Mouse (Mus musculus) bone marrow, adult 2 months (tissue): Measurements from ENCODE around the gene Gatm. TPM values are rescaled to one million over a fixed set of nuclear protein-coding genes. Genes with fewer than 3 reads are reported as not detected.

Source experiments
- H3K27ac ChIP-seq: fragments of 200-500 bp; 2 replicates; pipeline ENCODE4 v1.5.1; 2012; ENCODE audit warnings: low read depth, mild to moderate bottlenecking, control low read depth, inconsistent platforms, low read length; ENCODE audit not compliant: control insufficient read depth, poor library complexity, insufficient read depth
- H3K4me1 ChIP-seq: fragments of 200-500 bp; 2 replicates; pipeline ENCODE4 v1.6.1; 2011; ENCODE audit warnings: low read length; ENCODE audit not compliant: control insufficient read depth, insufficient read depth
- H3K4me3 ChIP-seq: fragments of 200-500 bp; replicated peaks from 2 replicates; pipeline ENCODE3; 2011; ENCODE audit warnings: mild to moderate bottlenecking, low read depth, low read length, control low read depth; ENCODE audit not compliant: control insufficient read depth
- CTCF ChIP-seq: fragments of 200-500 bp; IDR thresholded peaks from 2 replicates; pipeline ENCODE4 v1.5.1; 2011; ENCODE audit warnings: low read length, control low read depth; ENCODE audit not compliant: control insufficient read depth, insufficient read depth
- POLR2A ChIP-seq: fragments of 200-500 bp; IDR thresholded peaks from 2 replicates; pipeline ENCODE4 v1.6.1; 2011; ENCODE audit warnings: low read depth, mild to moderate bottlenecking, control low read depth, low read length, borderline replicate concordance; ENCODE audit not compliant: control insufficient read depth
- WGBS: fragments of 180-500 bp; shearing (Covaris S2); methylation state at CpG from one replicate; pipeline ENCODE4 v1.1.7; 2018; 5-methylcytosine and 5-hydroxymethylcytosine counted together
- polyA plus RNA-seq: library from polyadenylated mRNA; stranded (reverse); fragments of >200 nt; gene quantifications from 2 replicates; pipeline ENCODE4 v1.2.4, GENCODE M21; 2011; ENCODE audit warnings: low replicate concordance; ENCODE audit not compliant: missing spikeins, insufficient read depth, insufficient read length

Gatm gene
- polyA plus RNA-seq, 1 experiment = 19.8 TPM

DNA sequence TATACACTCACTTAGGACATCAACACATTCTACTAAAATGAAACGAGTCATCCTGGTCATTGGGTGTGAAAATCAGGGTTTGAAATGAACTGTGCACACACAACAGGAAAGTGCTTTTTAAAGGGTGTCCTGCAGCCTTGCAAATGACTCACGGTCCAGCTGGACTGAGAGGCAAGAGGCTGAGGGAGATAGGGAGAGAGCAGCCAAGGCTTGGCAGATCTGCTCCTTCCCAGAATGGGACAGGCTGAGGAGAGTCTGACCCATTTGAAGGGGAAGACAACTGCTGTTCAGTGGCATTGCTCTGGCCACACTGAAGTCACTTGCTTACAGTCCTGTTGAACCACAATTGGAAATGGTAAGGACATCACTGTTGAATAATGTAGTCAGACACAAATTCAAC, 11.4 kb downstream of the Gatm start:
- Histone ChIP-seq H3K4me3 (no peak overlapping the region), H3K4me1 (no peaks in the 10 kb centered on the region), H3K27ac (no peak overlapping the region)
- TF ChIP-seq POLR2A = no peak
- TF ChIP-seq CTCF = no peak
- WGBS = 77% methylated on average over 2 of the region's 2 CpGs

GRCm38 (mm10) chr2:122595461-122595860, 15.6 kb downstream of the Gatm start:
- 95% methylated on average over 16 of the region's 16 CpGs for WGBS
- TF ChIP-seq CTCF = no peak
- no peak for TF ChIP-seq POLR2A
- Histone ChIP-seq H3K27ac (no peak overlapping the region), H3K4me1 (no peaks in the 10 kb centered on the region), H3K4me3 (no peak overlapping the region)

DNA sequence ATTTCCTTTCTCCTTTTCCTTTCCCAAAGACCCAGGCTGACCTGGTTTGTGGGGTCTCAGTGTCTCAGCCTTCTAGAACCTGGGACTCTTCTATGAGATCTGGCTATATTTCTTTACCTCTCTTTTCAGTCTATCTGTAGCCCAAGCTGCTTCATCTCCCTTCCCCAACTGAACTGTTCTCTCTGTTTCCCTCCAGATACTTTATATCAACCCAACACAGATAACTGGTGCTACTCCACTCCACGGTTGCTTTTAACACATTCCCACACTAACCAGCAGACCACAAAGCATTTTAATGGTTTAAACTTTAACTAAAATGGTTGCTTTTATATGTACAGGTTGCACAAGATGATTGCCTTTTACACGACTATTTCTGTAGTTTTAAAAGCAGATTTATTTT, 19.9 kb downstream of the Gatm start:
- Histone ChIP-seq H3K27ac (no peak overlapping the region), H3K4me3 (no peak overlapping the region), H3K4me1 (no peaks in the 10 kb centered on the region)
- WGBS = 44% methylated on average over 2 of the region's 2 CpGs
- TF ChIP-seq POLR2A (no peak), CTCF (no peak)

DNA sequence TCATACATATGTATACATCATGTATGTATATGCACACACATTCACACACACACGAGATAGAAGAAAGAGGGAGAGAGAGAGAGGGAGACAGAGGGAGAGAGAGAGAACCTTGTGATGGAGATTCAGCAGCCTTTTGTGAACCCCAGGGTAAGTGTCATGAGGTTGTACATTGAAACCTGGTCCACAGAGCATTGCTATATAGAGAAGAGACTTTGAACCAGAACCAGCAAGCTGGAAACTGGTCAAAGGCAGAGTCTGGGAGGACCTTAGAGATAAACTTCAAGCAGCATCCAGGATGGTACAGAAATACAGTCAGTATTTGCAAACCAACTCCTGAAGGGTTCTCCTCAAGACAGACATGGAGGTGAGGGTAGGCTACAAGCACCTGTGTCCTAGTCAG, 20.8 kb downstream of the Gatm start:
- Histone ChIP-seq H3K4me3 (no peak overlapping the region), H3K27ac (no peak overlapping the region), H3K4me1 (no peaks in the 10 kb centered on the region)
- no peak for TF ChIP-seq CTCF
- TF ChIP-seq POLR2A = no peak
- WGBS = 65% methylated on average over 1 of the region's 1 CpGs

GRCm38 (mm10) chr2:122587861-122588519, 23.1 kb downstream of the Gatm start:
- no peak overlapping the region for H3K4me3 ChIP-seq
- TF ChIP-seq CTCF (no peak), POLR2A (no peak)
- H3K27ac ChIP-seq = no peak overlapping the region
- no peaks in the 10 kb centered on the region; the same call in 1 of the 2 replicates for H3K4me1 ChIP-seq
- 89% methylated on average over 8 of the region's 8 CpGs for WGBS

DNA sequence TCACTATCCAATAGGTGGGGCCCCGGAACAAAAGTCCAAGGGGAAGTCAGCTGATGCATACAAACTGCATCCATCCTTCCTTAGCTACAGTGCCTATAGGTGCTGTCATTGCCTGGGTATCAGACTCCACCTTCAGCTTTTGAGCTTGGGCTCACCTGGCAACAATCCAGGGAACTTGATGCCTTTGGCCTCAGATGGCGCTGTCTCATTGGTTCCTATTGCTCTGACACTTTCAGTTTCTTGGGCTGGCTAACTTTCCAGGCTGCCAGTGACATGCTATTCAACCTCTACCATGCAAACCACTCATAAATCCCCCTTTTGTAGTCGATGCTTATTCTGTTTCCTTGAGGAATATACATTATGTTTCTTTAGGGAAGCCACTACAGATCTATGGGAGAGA, 24.8 kb downstream of the Gatm start:
- no peak overlapping the region for H3K27ac ChIP-seq
- no peak overlapping the region for H3K4me3 ChIP-seq
- no peaks in the 10 kb centered on the region; the same call in 1 of the 2 replicates for H3K4me1 ChIP-seq
- TF ChIP-seq CTCF (no peak), POLR2A (no peak)
- 50% methylated on average over 3 of the region's 3 CpGs for WGBS

DNA sequence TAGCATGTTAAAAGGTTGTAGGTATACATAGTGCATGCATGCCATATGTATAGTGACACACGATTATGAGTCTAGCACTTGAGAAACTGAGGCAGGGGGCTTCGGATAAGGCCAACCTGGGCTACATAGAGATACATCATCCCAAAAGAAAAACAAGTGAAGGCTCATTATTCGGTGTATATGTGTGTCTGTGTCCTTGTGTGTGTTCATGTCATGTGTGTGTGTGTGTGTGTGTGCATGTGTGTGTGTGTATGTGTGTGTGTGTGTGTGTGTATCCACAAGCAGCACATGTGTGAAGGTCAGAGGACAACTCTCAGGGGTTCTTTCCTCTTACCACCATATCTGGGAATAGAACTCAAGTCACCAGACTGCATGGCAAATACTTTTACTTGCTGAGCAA, 28.8 kb downstream of the Gatm start:
- Histone ChIP-seq H3K27ac (no peak overlapping the region), H3K4me1 (no peaks in the 10 kb centered on the region; the same call in 1 of the 2 replicates), H3K4me3 (no peak overlapping the region)
- TF ChIP-seq CTCF = no peak
- no peak for TF ChIP-seq POLR2A
- WGBS = 83% methylated on average over 3 of the region's 3 CpGs

DNA sequence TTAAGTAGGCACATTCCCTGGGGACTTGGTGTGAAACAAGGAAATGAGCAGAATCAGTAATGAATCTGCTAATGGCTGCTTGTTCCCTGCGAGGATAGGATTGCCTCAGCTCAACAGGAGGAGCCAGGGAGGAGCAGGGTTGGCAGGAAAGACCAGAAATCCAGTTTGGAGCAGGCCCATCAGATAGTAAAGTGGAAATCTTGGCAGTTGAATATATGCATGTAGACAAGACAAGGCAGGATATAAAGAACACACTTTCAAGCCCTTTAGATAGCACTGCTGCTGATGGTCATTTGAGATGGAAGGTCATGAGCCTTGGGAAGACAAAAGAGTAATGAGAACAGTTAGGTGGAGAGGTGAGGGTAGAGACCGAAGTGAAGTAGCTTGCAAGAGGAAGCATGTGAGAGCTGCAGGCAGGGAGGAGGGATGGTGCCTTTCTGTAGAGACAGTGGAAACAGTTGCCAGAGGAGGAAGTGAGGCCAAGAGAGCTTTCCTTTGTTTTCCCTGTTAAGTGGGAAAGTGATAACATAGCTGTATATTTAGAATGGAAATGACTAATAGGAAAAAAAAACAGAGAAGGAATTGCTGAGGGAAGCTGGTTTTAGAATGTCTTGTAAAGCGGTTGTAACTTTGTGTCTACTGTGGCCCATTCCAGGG, 29.6 kb downstream of the Gatm start:
- no peak overlapping the region for H3K4me3 ChIP-seq
- 47% methylated on average over 3 of the region's 3 CpGs for WGBS
- TF ChIP-seq CTCF = no peak
- no peak for TF ChIP-seq POLR2A
- H3K27ac ChIP-seq = no peak overlapping the region
- H3K4me1 ChIP-seq = no peaks in the 10 kb centered on the region; the same call in 1 of the 2 replicates

DNA sequence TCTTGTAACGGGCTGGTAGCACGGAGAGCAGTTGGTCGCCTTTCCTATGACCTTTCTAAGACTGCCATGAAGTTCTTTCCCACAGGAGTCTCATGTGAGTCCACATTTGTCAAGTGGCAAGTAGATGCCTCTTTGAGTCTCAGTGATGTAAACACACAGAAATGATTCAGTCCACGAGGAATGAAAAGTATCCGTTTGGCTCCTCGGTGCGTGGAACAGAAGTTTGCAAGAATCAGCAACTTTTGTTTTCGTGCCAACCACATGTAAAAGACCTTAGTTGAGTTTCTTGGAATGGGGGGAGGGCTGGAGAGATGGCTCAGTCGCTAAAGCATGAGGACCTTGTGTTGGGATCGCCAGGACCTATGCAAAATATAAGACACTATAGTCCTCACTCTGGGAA, 30.7 kb downstream of the Gatm start:
- WGBS = 85% methylated on average over 10 of the region's 10 CpGs

More for the DNA sequence above, 30.7 kb downstream of the Gatm start:
- no peak overlapping the region for H3K27ac ChIP-seq
- no peaks in the 10 kb centered on the region; the same call in 1 of the 2 replicates for H3K4me1 ChIP-seq
- no peak overlapping the region for H3K4me3 ChIP-seq
- TF ChIP-seq CTCF (no peak), POLR2A (no peak)
